Mouse (Mus musculus): ENCODE measurements at regions not wholly inside any gene's neighbourhood (a gene's known extent, or its start where the extent isn't known, plus 50 kb on each side); places are given as distances from the start of the nearest gene placed in this dataset.

- DNase-seq (ENCODE audit: low spot score in 2 of 2), result no peak
Measured at GRCm38 (mm10) chr12:33714392-33714791, 213.8 kb upstream of the Ferd3l start.

GRCm38 (mm10) chr12:33715997-33716396 is 212.2 kb upstream of the Ferd3l start:
- DNase-seq (ENCODE audit: low spot score in 2 of 2), result no peak

- no peak for DNase-seq (ENCODE audit: low spot score in 2 of 2)
Measured at GRCm38 (mm10) chr12:33717053-33717452, 211.2 kb upstream of the Ferd3l start.

GRCm38 (mm10) chr12:33717601-33718260 is 210.5 kb upstream of the Ferd3l start:
- DNase-seq (ENCODE audit: low spot score in 2 of 2), result peak in 1 of 2 experiments; percentile 3

GRCm38 (mm10) chr12:33719063-33719462 is 209.2 kb upstream of the Ferd3l start:
- DNase-seq (ENCODE audit: low spot score in 2 of 2), result peak in 1 of 2 experiments; percentile 30

GRCm38 (mm10) chr12:33731937-33732336 is 196.3 kb upstream of the Ferd3l start:
- DNase-seq (ENCODE audit: low spot score in 2 of 2), result no peak

GRCm38 (mm10) chr12:33775563-33776468 is 152.4 kb upstream of the Ferd3l start:
- no peak for DNase-seq (ENCODE audit: low spot score in 2 of 2)

GRCm38 (mm10) chr12:33778477-33778876 is 149.7 kb upstream of the Ferd3l start:
- DNase-seq (ENCODE audit: low spot score in 2 of 2), result no peak

- DNase-seq (ENCODE audit: low spot score in 2 of 2), result no peak
Measured at GRCm38 (mm10) chr12:33779898-33780297, 148.3 kb upstream of the Ferd3l start.

- no peak for DNase-seq (ENCODE audit: low spot score in 2 of 2)
Measured at GRCm38 (mm10) chr12:33804206-33804791, 123.9 kb upstream of the Ferd3l start.

GRCm38 (mm10) chr12:33825571-33825970 is 102.7 kb upstream of the Ferd3l start:
- no peak for DNase-seq (ENCODE audit: low spot score in 2 of 2)

- DNase-seq (ENCODE audit: low spot score in 2 of 2), result no peak
Measured at GRCm38 (mm10) chr12:33849088-33849487, 79.1 kb upstream of the Ferd3l start.

GRCm38 (mm10) chr12:33851736-33852135 is 76.5 kb upstream of the Ferd3l start:
- DNase-seq (ENCODE audit: low spot score in 2 of 2), result no peak
